Mouse (Mus musculus): ENCODE results near the gene Pgap2. TPM values are rescaled to one million over a fixed set of nuclear protein-coding genes. Genes with fewer than 3 reads are reported as not detected.
"Not testable (repeated sequence)": the region's sequence is repeated elsewhere in the genome, so short reads cannot be mapped to it uniquely, and the experiment has no call there.

The Pgap2 gene
- polyA plus RNA-seq, 1 experiment from 2014 or later: 57.8 TPM

DNA sequence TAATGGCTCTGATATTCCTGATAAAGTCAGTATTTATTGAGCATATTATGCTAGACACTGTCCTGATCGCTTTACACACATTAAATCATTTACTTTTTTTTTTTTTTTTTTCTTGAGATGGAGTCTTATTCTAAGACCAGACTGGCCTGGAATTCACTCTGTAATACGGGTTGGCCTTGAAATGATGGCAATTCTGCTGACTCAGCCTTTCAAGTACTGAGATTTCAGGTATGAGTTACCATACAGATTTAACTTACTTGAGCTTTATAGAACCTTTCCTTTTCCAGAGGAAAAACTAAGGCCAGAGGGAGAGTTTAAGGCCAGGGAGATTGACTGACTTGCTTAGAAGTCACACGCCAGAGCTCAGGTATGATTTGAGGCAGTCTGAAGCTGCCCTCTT lies 46.6 kb downstream of the Pgap2 start:
- H3K27ac ChIP-seq (ENCODE audit: low read length): no peak overlapping the region
- H3K27me3 ChIP-seq (ENCODE audit: control insufficient read depth, insufficient read depth, low read depth, low read length): no peaks in the 10 kb centered on the region
- no peak overlapping the region for H3K4me2 ChIP-seq (ENCODE audit: low read length)
- ATAC-seq: no peak
- H3K36me3 ChIP-seq (ENCODE audit: control insufficient read depth, insufficient read depth, low read length): no peaks in the 10 kb centered on the region
- no peaks in the 10 kb centered on the region for H3K4me1 ChIP-seq (ENCODE audit: control insufficient read depth, insufficient read depth, low read length)
- H3K9ac ChIP-seq (ENCODE audit: low read depth, low read length): no peak overlapping the region
- 82% methylated on average over 3 of the region's 3 CpGs for WGBS
- H3K9me3 ChIP-seq (replicated peaks; ENCODE audit: control insufficient read depth, low read length, poor library complexity, severe bottlenecking): no peaks in the 10 kb centered on the region
- H3K4me3 ChIP-seq (ENCODE audit: low read depth, low read length): no peak overlapping the region

DNA sequence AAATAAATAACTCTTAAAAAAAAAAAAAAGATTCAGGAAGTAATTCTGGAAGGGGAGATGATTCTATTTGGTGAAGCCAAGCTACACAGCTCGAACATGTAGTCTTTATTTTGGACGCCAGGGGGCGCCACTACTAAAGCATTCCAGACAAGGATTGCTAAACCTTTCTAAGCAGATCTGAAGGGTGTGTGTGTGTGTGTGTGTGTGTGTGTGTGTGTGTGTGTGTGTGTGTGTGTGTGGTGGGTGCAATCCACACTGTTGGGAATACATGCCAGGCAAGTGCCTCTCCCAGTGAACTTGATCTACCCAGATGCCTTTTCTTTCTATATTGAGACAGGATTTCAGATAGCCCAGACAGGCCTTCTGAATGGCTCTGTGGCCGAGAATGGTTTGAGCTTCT lies 48.2 kb downstream of the Pgap2 start:
- Histone ChIP-seq H3K27me3 (ENCODE audit: control insufficient read depth, insufficient read depth, low read depth, low read length) (no peaks in the 10 kb centered on the region), H3K9me3 (replicated peaks; ENCODE audit: control insufficient read depth, low read length, poor library complexity, severe bottlenecking) (no peaks in the 10 kb centered on the region), H3K4me2 (ENCODE audit: low read length) (no peak overlapping the region), H3K36me3 (ENCODE audit: control insufficient read depth, insufficient read depth, low read length) (no peaks in the 10 kb centered on the region), H3K4me1 (ENCODE audit: control insufficient read depth, insufficient read depth, low read length) (no peaks in the 10 kb centered on the region), H3K4me3 (ENCODE audit: low read depth, low read length) (no peak overlapping the region), H3K27ac (ENCODE audit: low read length) (no peak overlapping the region), H3K9ac (ENCODE audit: low read depth, low read length) (no peak overlapping the region)
- 22% methylated on average over 4 of the region's 4 CpGs for WGBS
- no peak; the same call in 1 of the 2 replicates for ATAC-seq

DNA sequence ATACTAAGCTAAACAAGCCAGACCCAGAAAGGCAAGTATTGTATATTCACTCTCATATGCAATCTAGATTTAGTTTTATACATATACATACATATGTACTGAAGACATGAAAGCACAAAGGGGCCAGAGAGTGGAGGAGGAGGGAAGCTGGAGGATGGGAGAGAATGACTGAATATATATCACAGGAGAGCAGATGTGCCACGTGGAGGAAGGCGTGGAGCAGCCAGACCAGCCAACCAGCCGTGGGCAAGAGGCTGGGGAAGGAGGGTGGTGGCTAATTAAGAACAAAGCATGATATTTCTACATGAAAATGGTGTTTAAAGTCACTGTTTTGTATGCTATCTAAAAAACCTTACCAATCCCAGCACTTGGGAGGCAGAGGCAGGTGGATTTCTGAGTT lies 48.7 kb downstream of the Pgap2 start:
- Histone ChIP-seq H3K4me1 (ENCODE audit: control insufficient read depth, insufficient read depth, low read length) (no peaks in the 10 kb centered on the region), H3K4me2 (ENCODE audit: low read length) (no peak overlapping the region), H3K9me3 (replicated peaks; ENCODE audit: control insufficient read depth, low read length, poor library complexity, severe bottlenecking) (no peaks in the 10 kb centered on the region), H3K9ac (ENCODE audit: low read depth, low read length) (no peak overlapping the region), H3K27me3 (ENCODE audit: control insufficient read depth, insufficient read depth, low read depth, low read length) (no peaks in the 10 kb centered on the region), H3K4me3 (ENCODE audit: low read depth, low read length) (no peak overlapping the region), H3K36me3 (ENCODE audit: control insufficient read depth, insufficient read depth, low read length) (no peaks in the 10 kb centered on the region), H3K27ac (ENCODE audit: low read length) (no peak overlapping the region)
- WGBS: 69% methylated on average over 3 of the region's 3 CpGs
- no peak for ATAC-seq

DNA sequence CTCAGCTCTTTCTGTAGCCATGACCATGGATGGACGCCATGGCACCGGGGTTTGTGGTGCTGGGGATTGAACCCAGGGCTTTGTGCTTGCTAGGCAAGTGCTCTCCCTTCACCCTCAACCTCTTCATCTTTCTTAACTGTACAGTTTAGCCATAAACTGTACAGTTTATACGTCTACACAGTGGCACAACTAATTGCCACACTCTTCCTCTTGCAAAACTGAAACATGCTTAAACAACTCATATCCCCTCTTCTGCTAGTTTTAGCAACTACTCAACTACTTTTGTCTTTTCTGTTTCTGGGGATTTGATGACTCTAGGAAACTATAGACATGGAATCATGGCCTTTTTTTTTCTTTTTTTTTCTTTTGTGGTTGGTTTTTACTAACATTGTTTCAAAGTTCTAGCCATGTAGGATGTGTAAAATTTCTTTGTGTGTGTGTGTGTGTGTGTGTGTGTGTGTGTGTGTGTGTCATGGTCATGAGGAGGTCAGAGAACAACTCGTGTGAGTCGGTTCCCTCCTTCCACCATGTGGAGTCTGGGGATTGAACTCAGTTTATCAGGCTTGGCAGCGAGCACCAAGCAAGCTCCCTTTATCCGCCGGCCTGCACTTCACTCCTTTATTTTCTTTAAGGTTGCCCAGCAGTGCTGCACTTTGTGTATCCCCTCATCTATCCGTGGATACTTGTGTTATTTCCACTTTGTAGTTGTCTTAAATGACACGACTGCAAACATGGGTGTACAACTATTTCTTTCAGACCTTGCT lies 49.9 kb downstream of the Pgap2 start:
- 85% methylated on average over 10 of the region's 10 CpGs for WGBS
- Histone ChIP-seq H3K36me3 (ENCODE audit: control insufficient read depth, insufficient read depth, low read length) (no peaks in the 10 kb centered on the region), H3K4me1 (ENCODE audit: control insufficient read depth, insufficient read depth, low read length) (no peaks in the 10 kb centered on the region), H3K4me2 (ENCODE audit: low read length) (no peak overlapping the region), H3K9ac (ENCODE audit: low read depth, low read length) (no peak overlapping the region), H3K9me3 (replicated peaks; ENCODE audit: control insufficient read depth, low read length, poor library complexity, severe bottlenecking) (no peaks in the 10 kb centered on the region), H3K27ac (ENCODE audit: low read length) (no peak overlapping the region), H3K4me3 (ENCODE audit: low read depth, low read length) (no peak overlapping the region), H3K27me3 (ENCODE audit: control insufficient read depth, insufficient read depth, low read depth, low read length) (no peaks in the 10 kb centered on the region)
- ATAC-seq: no peak

DNA sequence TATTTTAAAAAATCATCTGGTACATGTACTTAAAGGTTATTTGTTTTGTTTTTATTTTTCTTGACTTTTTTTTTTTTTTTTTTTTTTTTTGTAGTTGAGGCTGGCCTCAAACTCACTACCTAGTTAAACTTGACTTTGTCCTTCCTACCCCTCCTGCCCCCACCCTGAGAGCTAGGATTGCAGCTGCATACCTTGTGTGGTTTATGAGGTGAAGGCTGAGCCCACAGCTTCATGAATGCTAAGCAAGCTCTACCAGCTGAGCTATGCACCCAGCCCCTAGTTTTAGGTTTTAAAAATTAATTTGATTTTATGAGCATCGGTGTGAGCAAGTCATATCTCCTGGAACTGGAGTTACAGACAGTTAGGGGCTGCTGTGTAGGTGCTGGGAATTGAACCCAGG lies 50.5 kb downstream of the Pgap2 start:
- Histone ChIP-seq H3K4me3 (ENCODE audit: low read depth, low read length) (no peak overlapping the region), H3K27ac (ENCODE audit: low read length) (no peak overlapping the region), H3K4me1 (ENCODE audit: control insufficient read depth, insufficient read depth, low read length) (no peaks in the 10 kb centered on the region), H3K9ac (ENCODE audit: low read depth, low read length) (no peak overlapping the region), H3K9me3 (replicated peaks; ENCODE audit: control insufficient read depth, low read length, poor library complexity, severe bottlenecking) (no peaks in the 10 kb centered on the region), H3K4me2 (ENCODE audit: low read length) (no peak overlapping the region), H3K36me3 (ENCODE audit: control insufficient read depth, insufficient read depth, low read length) (no peaks in the 10 kb centered on the region), H3K27me3 (ENCODE audit: control insufficient read depth, insufficient read depth, low read depth, low read length) (no peaks in the 10 kb centered on the region)
- no peak for ATAC-seq
- WGBS: 73% methylated on average over 1 of the region's 1 CpGs

DNA sequence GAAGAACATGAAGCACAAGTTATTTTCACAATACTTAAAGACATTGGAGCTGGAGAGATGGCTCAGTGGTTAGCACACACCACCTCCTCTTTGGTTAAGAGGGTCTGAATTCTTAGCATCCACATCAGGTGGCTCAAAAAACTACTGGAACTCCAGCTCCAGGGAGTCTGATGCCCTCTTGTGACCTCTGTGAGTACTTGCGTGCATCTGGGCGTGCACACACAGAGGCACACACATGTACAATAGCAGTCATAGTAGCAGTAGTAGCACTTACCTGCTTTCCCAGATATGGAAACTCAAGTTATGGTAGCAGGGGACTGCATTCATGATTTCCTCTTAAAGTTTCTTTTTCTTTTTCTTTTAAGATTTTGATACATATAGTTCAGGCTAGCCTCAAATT lies 53.0 kb downstream of the Pgap2 start:
- no peak for ATAC-seq
- no peaks in the 10 kb centered on the region for H3K27me3 ChIP-seq (ENCODE audit: control insufficient read depth, insufficient read depth, low read depth, low read length)
- no peak overlapping the region for H3K9ac ChIP-seq (ENCODE audit: low read depth, low read length)
- no peaks in the 10 kb centered on the region for H3K4me1 ChIP-seq (ENCODE audit: control insufficient read depth, insufficient read depth, low read length)
- no peaks in the 10 kb centered on the region for H3K36me3 ChIP-seq (ENCODE audit: control insufficient read depth, insufficient read depth, low read length)
- no peak overlapping the region for H3K4me2 ChIP-seq (ENCODE audit: low read length)
- H3K4me3 ChIP-seq (ENCODE audit: low read depth, low read length): no peak overlapping the region
- H3K9me3 ChIP-seq (replicated peaks; ENCODE audit: control insufficient read depth, low read length, poor library complexity, severe bottlenecking): no peaks in the 10 kb centered on the region
- WGBS: 94% methylated on average over 2 of the region's 2 CpGs
- H3K27ac ChIP-seq (ENCODE audit: low read length): no peak overlapping the region

DNA sequence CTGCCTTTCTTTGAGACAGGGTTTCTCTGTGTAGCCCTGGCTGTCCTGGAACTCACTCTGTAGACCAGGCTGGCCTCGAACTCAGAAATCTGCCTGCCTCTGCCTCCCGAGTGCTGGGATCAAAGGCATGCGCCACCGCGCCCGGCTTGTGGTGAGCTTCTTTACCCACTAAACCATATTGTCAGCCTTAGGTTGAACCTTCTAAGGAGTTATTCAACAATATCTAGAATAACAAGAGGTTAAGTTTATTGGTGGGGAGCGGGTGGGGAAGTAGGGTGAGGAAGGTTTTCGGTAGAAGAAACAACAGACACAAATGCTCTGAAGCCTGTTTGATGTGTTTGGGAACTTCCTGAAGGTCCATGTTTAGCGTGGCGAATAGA lies 56.0 kb downstream of the Pgap2 start:
- H3K9ac ChIP-seq (ENCODE audit: low read depth, low read length): not testable (repeated sequence)

DNA sequence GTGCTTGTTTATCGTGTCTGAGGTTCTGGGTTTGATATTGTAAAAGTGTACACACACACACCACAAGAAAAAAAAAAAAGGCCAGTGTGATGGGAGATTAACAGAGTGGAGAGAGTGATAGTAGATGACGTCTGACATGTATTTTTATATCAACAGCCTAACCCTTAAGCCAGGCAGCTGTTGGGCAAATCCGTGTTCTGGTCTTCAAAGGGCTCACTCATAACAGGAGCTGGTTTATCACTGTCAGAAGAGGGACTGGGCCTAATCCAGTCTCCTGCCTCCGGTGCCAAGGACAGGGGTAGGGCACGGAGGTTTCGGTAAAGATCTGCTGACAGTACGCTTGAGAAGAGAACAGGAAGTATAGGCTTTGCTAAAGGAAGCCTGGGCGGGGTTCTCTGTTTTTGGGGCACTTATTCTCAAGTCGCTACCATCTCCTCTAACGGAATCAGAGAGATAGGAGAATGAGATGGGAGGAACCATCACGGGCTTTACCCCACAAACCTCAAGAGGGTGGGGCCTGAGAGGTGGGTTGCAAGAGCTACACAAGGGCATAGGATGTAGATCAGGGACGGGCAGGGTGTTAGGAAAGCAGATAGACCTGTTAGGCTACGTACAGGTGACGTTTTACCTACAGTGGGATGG lies 56.5 kb downstream of the Pgap2 start:
- no peaks in the 10 kb centered on the region for H3K27me3 ChIP-seq (ENCODE audit: control insufficient read depth, insufficient read depth, low read depth, low read length)
- peaks cover 19% of the 10 kb centered on the region for H3K4me1 ChIP-seq (ENCODE audit: control insufficient read depth, insufficient read depth, low read length)
- H3K36me3 ChIP-seq (ENCODE audit: control insufficient read depth, insufficient read depth, low read length): no peaks in the 10 kb centered on the region
- peak overlapping the region; percentile 85; the same call in 1 of the 2 replicates for H3K4me3 ChIP-seq (ENCODE audit: low read depth, low read length)
- no peak overlapping the region for H3K27ac ChIP-seq (ENCODE audit: low read length)
- peak; percentile 54; the same call in 1 of the 2 replicates for ATAC-seq
- no peaks in the 10 kb centered on the region for H3K9me3 ChIP-seq (replicated peaks; ENCODE audit: control insufficient read depth, low read length, poor library complexity, severe bottlenecking)
- WGBS: 52% methylated on average over 14 of the region's 14 CpGs
- H3K4me2 ChIP-seq (ENCODE audit: low read length): peak overlapping the region; percentile 94
- H3K9ac ChIP-seq (ENCODE audit: low read depth, low read length): no peak overlapping the region

More for the DNA sequence above, 56.0 kb downstream of the Pgap2 start:
- H3K27me3 ChIP-seq (ENCODE audit: control insufficient read depth, insufficient read depth, low read depth, low read length); H3K4me2 ChIP-seq (ENCODE audit: low read length); H3K36me3 ChIP-seq (ENCODE audit: control insufficient read depth, insufficient read depth, low read length); H3K27ac ChIP-seq (ENCODE audit: low read length); ATAC-seq; H3K4me3 ChIP-seq (ENCODE audit: low read depth, low read length); H3K9me3 ChIP-seq (replicated peaks; ENCODE audit: control insufficient read depth, low read length, poor library complexity, severe bottlenecking): not testable (repeated sequence)
- peaks cover 19% of the 10 kb centered on the region for H3K4me1 ChIP-seq (ENCODE audit: control insufficient read depth, insufficient read depth, low read length)
- 91% methylated on average over 10 of the region's 10 CpGs for WGBS

DNA sequence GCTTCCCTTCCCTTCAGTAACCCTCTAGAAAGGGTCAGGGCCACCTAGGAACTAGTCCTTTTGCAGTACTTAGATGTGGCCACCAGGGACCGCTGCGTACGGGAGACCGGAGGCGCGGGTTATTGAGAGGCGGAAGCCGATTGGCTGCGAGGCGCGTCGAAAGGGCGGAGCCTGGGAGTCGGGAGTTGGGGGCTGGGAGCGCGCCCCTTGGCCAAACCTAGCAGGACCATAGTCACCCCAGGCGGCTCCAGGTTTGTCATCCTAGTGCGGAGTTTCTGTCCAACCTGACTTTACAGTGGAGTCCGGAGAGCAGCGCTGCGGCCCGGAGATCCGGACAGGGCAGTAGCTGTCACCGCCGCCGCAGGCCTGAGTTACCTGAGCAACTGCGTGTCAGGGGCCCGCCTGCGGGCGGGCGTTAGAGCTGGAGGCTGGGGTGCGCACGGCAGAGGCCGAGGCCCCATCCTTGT lies 57.1 kb downstream of the Pgap2 start:
- Histone ChIP-seq H3K4me3 (ENCODE audit: low read depth, low read length) (peak overlapping the region; percentile 85), H3K27ac (ENCODE audit: low read length) (peak overlapping the region; percentile 70), H3K9me3 (replicated peaks; ENCODE audit: control insufficient read depth, low read length, poor library complexity, severe bottlenecking) (no peaks in the 10 kb centered on the region), H3K4me2 (ENCODE audit: low read length) (peak overlapping the region; percentile 94), H3K4me1 (ENCODE audit: control insufficient read depth, insufficient read depth, low read length) (peaks cover 19% of the 10 kb centered on the region), H3K9ac (ENCODE audit: low read depth, low read length) (peak overlapping the region; percentile 79), H3K27me3 (ENCODE audit: control insufficient read depth, insufficient read depth, low read depth, low read length) (no peaks in the 10 kb centered on the region), H3K36me3 (ENCODE audit: control insufficient read depth, insufficient read depth, low read length) (no peaks in the 10 kb centered on the region)
- peak; percentile 94 for ATAC-seq
- WGBS: 0% methylated on average over 34 of the region's 34 CpGs

Measured in midbrain, embryonic 16.5 days (tissue).